Mouse (Mus musculus): ENCODE data around the gene Col16a1.

Gene Col16a1

GRCm38 (mm10) chr4:130130641-130131350 is 83.2 kb downstream of the Col16a1 start:
- DNase-seq (ENCODE audit: low spot score) = no peak

- DNase-seq (ENCODE audit: low spot score) = no peak
Measured at GRCm38 (mm10) chr4:130131448-130132105, 83.9 kb downstream of the Col16a1 start.

- DNase-seq (ENCODE audit: low spot score) = no peak
Measured at GRCm38 (mm10) chr4:130133399-130133798, 85.8 kb downstream of the Col16a1 start.

- DNase-seq (ENCODE audit: low spot score) = peak; percentile 12
Measured at GRCm38 (mm10) chr4:130138441-130139213, 91.0 kb downstream of the Col16a1 start.

GRCm38 (mm10) chr4:130139214-130139492 is 91.5 kb downstream of the Col16a1 start, which contains the start of gene Hcrtr1:
Gene Hcrtr1 (minus strand): TSS chr4:130139359.
- no peak for DNase-seq (ENCODE audit: low spot score)

GRCm38 (mm10) chr4:130140992-130141402 is 93.4 kb downstream of the Col16a1 start:
- no peak for DNase-seq (ENCODE audit: low spot score)

- DNase-seq (ENCODE audit: low spot score) = no peak
Measured at GRCm38 (mm10) chr4:130141786-130142185, 94.1 kb downstream of the Col16a1 start.

GRCm38 (mm10) chr4:130148405-130148804 is 100.8 kb downstream of the Col16a1 start:
- no peak for DNase-seq (ENCODE audit: low spot score)

Measured in T-cell, adult 2 months (primary cell).